Mouse (Mus musculus): ENCODE measurements at regions not wholly inside any gene's neighbourhood (a gene's known extent, or its start where the extent isn't known, plus 50 kb on each side); places are given as distances from the start of the nearest gene placed in this dataset.

GRCm38 (mm10) chr11:112976914-112977785, 195.1 kb downstream of the Sox9 start:
- H3K9me3 ChIP-seq (ENCODE audit: low read length), result no peaks in the 10 kb centered on the region
- no peak overlapping the region for H3K4me3 ChIP-seq (replicated peaks; ENCODE audit: low read length)
- TF ChIP-seq NANOG (IDR thresholded peaks at IDR 0.05; ENCODE audit: borderline replicate concordance, low read length) (no peak), CTCF (conservative IDR thresholded peaks at IDR 0.05; ENCODE audit: low read length) (no peak), POU5F1 (IDR thresholded peaks at IDR 0.05; ENCODE audit: borderline replicate concordance, low read length) (no peak)
- H3K27me3 ChIP-seq (ENCODE audit: insufficient read depth, low read length), result peaks cover 55% of the 10 kb centered on the region
- peaks cover 21% of the 10 kb centered on the region for H3K4me1 ChIP-seq (replicated peaks; ENCODE audit: low read depth, low read length)
- no peaks in the 10 kb centered on the region for H3K36me3 ChIP-seq (ENCODE audit: insufficient read depth, low read length)

GRCm38 (mm10) chr11:112978884-112979283, 196.9 kb downstream of the Sox9 start:
- Histone ChIP-seq H3K27me3 (ENCODE audit: insufficient read depth, low read length) (peaks cover 58% of the 10 kb centered on the region), H3K36me3 (ENCODE audit: insufficient read depth, low read length) (no peaks in the 10 kb centered on the region), H3K4me1 (replicated peaks; ENCODE audit: low read depth, low read length) (peaks cover 21% of the 10 kb centered on the region), H3K4me3 (replicated peaks; ENCODE audit: low read length) (no peak overlapping the region), H3K9me3 (ENCODE audit: low read length) (no peaks in the 10 kb centered on the region)
- TF ChIP-seq POU5F1 (IDR thresholded peaks at IDR 0.05; ENCODE audit: borderline replicate concordance, low read length) (no peak), CTCF (conservative IDR thresholded peaks at IDR 0.05; ENCODE audit: low read length) (no peak), NANOG (IDR thresholded peaks at IDR 0.05; ENCODE audit: borderline replicate concordance, low read length) (no peak)

GRCm38 (mm10) chr11:112979413-112979812, 197.4 kb downstream of the Sox9 start:
- Histone ChIP-seq H3K4me1 (replicated peaks; ENCODE audit: low read depth, low read length) (peaks cover 21% of the 10 kb centered on the region), H3K4me3 (replicated peaks; ENCODE audit: low read length) (no peak overlapping the region), H3K36me3 (ENCODE audit: insufficient read depth, low read length) (no peaks in the 10 kb centered on the region), H3K27me3 (ENCODE audit: insufficient read depth, low read length) (peaks cover 57% of the 10 kb centered on the region), H3K9me3 (ENCODE audit: low read length) (no peaks in the 10 kb centered on the region)
- TF ChIP-seq POU5F1 (IDR thresholded peaks at IDR 0.05; ENCODE audit: borderline replicate concordance, low read length) (no peak), NANOG (IDR thresholded peaks at IDR 0.05; ENCODE audit: borderline replicate concordance, low read length) (no peak), CTCF (conservative IDR thresholded peaks at IDR 0.05; ENCODE audit: low read length) (no peak)

- Histone ChIP-seq H3K36me3 (ENCODE audit: insufficient read depth, low read length) (no peaks in the 10 kb centered on the region), H3K9me3 (ENCODE audit: low read length) (no peaks in the 10 kb centered on the region), H3K4me3 (replicated peaks; ENCODE audit: low read length) (no peak overlapping the region), H3K4me1 (replicated peaks; ENCODE audit: low read depth, low read length) (peaks cover 14% of the 10 kb centered on the region), H3K27me3 (ENCODE audit: insufficient read depth, low read length) (peaks cover 72% of the 10 kb centered on the region)
- TF ChIP-seq CTCF (conservative IDR thresholded peaks at IDR 0.05; ENCODE audit: low read length) (no peak), NANOG (IDR thresholded peaks at IDR 0.05; ENCODE audit: borderline replicate concordance, low read length) (no peak), POU5F1 (IDR thresholded peaks at IDR 0.05; ENCODE audit: borderline replicate concordance, low read length) (no peak)
These were observed 200.3 kb downstream of the Sox9 start for GRCm38 (mm10) chr11:112982165-112982801.

- H3K4me3 ChIP-seq (replicated peaks; ENCODE audit: low read length), result no peak overlapping the region
- TF ChIP-seq POU5F1 (IDR thresholded peaks at IDR 0.05; ENCODE audit: borderline replicate concordance, low read length) (no peak), NANOG (IDR thresholded peaks at IDR 0.05; ENCODE audit: borderline replicate concordance, low read length) (no peak), CTCF (conservative IDR thresholded peaks at IDR 0.05; ENCODE audit: low read length) (no peak)
- H3K4me1 ChIP-seq (replicated peaks; ENCODE audit: low read depth, low read length), result peaks cover 9% of the 10 kb centered on the region
- peaks cover 73% of the 10 kb centered on the region for H3K27me3 ChIP-seq (ENCODE audit: insufficient read depth, low read length)
- no peaks in the 10 kb centered on the region for H3K9me3 ChIP-seq (ENCODE audit: low read length)
- H3K36me3 ChIP-seq (ENCODE audit: insufficient read depth, low read length), result no peaks in the 10 kb centered on the region
These were observed 201.0 kb downstream of the Sox9 start for GRCm38 (mm10) chr11:112982802-112983591.

GRCm38 (mm10) chr11:112986029-112986573, 204.1 kb downstream of the Sox9 start:
- H3K36me3 ChIP-seq (ENCODE audit: insufficient read depth, low read length), result no peaks in the 10 kb centered on the region
- peaks cover 77% of the 10 kb centered on the region for H3K27me3 ChIP-seq (ENCODE audit: insufficient read depth, low read length)
- H3K4me1 ChIP-seq (replicated peaks; ENCODE audit: low read depth, low read length), result peaks cover 3% of the 10 kb centered on the region
- no peak overlapping the region for H3K4me3 ChIP-seq (replicated peaks; ENCODE audit: low read length)
- no peak for TF ChIP-seq CTCF (conservative IDR thresholded peaks at IDR 0.05; ENCODE audit: low read length)
- no peak for TF ChIP-seq NANOG (IDR thresholded peaks at IDR 0.05; ENCODE audit: borderline replicate concordance, low read length)
- TF ChIP-seq POU5F1 (IDR thresholded peaks at IDR 0.05; ENCODE audit: borderline replicate concordance, low read length), result no peak
- H3K9me3 ChIP-seq (ENCODE audit: low read length), result no peaks in the 10 kb centered on the region

GRCm38 (mm10) chr11:112987782-112988181, 205.8 kb downstream of the Sox9 start:
- Histone ChIP-seq H3K36me3 (ENCODE audit: insufficient read depth, low read length) (no peaks in the 10 kb centered on the region), H3K9me3 (ENCODE audit: low read length) (no peaks in the 10 kb centered on the region), H3K4me3 (replicated peaks; ENCODE audit: low read length) (no peak overlapping the region), H3K4me1 (replicated peaks; ENCODE audit: low read depth, low read length) (peaks cover 3% of the 10 kb centered on the region), H3K27me3 (ENCODE audit: insufficient read depth, low read length) (peaks cover 86% of the 10 kb centered on the region)
- TF ChIP-seq CTCF (conservative IDR thresholded peaks at IDR 0.05; ENCODE audit: low read length) (no peak), POU5F1 (IDR thresholded peaks at IDR 0.05; ENCODE audit: borderline replicate concordance, low read length) (no peak), NANOG (IDR thresholded peaks at IDR 0.05; ENCODE audit: borderline replicate concordance, low read length) (no peak)

- H3K36me3 ChIP-seq (ENCODE audit: insufficient read depth, low read length), result no peaks in the 10 kb centered on the region
- no peak overlapping the region for H3K4me3 ChIP-seq (replicated peaks; ENCODE audit: low read length)
- H3K27me3 ChIP-seq (ENCODE audit: insufficient read depth, low read length), result peaks cover 82% of the 10 kb centered on the region
- H3K4me1 ChIP-seq (replicated peaks; ENCODE audit: low read depth, low read length), result peaks cover 3% of the 10 kb centered on the region
- no peaks in the 10 kb centered on the region for H3K9me3 ChIP-seq (ENCODE audit: low read length)
- TF ChIP-seq CTCF (conservative IDR thresholded peaks at IDR 0.05; ENCODE audit: low read length) (no peak), NANOG (IDR thresholded peaks at IDR 0.05; ENCODE audit: borderline replicate concordance, low read length) (no peak), POU5F1 (IDR thresholded peaks at IDR 0.05; ENCODE audit: borderline replicate concordance, low read length) (no peak)
These were observed 206.9 kb downstream of the Sox9 start for GRCm38 (mm10) chr11:112988900-112989299.
